30 mouse cellular contexts compared by ENCODE assay signal in genomic region chr1:130946920-130947319, GRCm38 (mm10). TPM values are rescaled to one million over a fixed set of nuclear protein-coding genes. Genes with fewer than 3 reads are reported as not detected.
DNase-seq lines count a peak whose midpoint lies in the region; ATAC-seq and TF ChIP-seq lines count a peak whose summit lies in the region.
"Had no signal": no experiment of that assay in that cellular context is flagged by ENCODE, and none has a peak within 500 bp of the region (broad histone marks: within the 10 kb centered on the region; RNA-seq: fewer than 3 reads in every experiment).

No protein-coding gene starts in this region.

- no peaks in the 10 kb centered on the region for H3K9me3 ChIP-seq in forebrain, embryonic 11.5 days (ENCODE audit: control insufficient read depth, low read length)
- H3K9me3 ChIP-seq in forebrain, embryonic 10.5 days = no peaks in the 10 kb centered on the region
- H3K9me3 ChIP-seq in kidney, embryonic 16.5 days (ENCODE audit: low read length) = no peaks in the 10 kb centered on the region
- H3K9me3 ChIP-seq in limb, embryonic 13.5 days = no peaks in the 10 kb centered on the region
- no peaks in the 10 kb centered on the region for H3K9me3 ChIP-seq in limb, embryonic 10.5 days (replicated peaks)
- H3K9me3 ChIP-seq: embryonic facial prominence, embryonic 10.5 days; embryonic facial prominence, embryonic 13.5 days; hindbrain, embryonic 12.5 days; hindbrain, embryonic 15.5 days had no signal

- H3K4me3 ChIP-seq in forebrain, embryonic 11.5 days (ENCODE audit: low read depth, low read length) = no peak overlapping the region
- H3K4me3 ChIP-seq in forebrain, embryonic 10.5 days = no peak overlapping the region
- H3K4me3 ChIP-seq in kidney, embryonic 16.5 days (ENCODE audit: low read length) = no peak overlapping the region
- H3K4me3 ChIP-seq in kidney, adult 2 months (ENCODE audit: insufficient read depth, low read depth, low read length) = no peak overlapping the region
- H3K4me3 ChIP-seq in limb, embryonic 13.5 days = no peak overlapping the region
- no peak overlapping the region for H3K4me3 ChIP-seq in limb, embryonic 10.5 days
- H3K4me3 ChIP-seq: embryonic facial prominence, embryonic 10.5 days; embryonic facial prominence, embryonic 13.5 days; erythroblast, embryonic 14.5 days; gastrocnemius, adult 2 months; hindbrain, embryonic 12.5 days; hindbrain, embryonic 15.5 days had no signal

- no peak overlapping the region for H3K27ac ChIP-seq in forebrain, embryonic 11.5 days (ENCODE audit: low read depth, low read length)
- no peak overlapping the region for H3K27ac ChIP-seq in forebrain, embryonic 10.5 days
- H3K27ac ChIP-seq in kidney, embryonic 16.5 days (ENCODE audit: low read length) = peak overlapping the region; percentile 52; the same call in 1 of the 2 replicates
- no peak overlapping the region for H3K27ac ChIP-seq in kidney, adult 2 months (ENCODE audit: insufficient read depth, low read depth, low read length)
- no peak overlapping the region for H3K27ac ChIP-seq in limb, embryonic 13.5 days
- H3K27ac ChIP-seq in limb, embryonic 10.5 days = no peak overlapping the region
- H3K27ac ChIP-seq: embryonic facial prominence, embryonic 10.5 days; embryonic facial prominence, embryonic 13.5 days; gastrocnemius, adult 2 months; hindbrain, embryonic 12.5 days; hindbrain, embryonic 15.5 days had no signal

- no peak overlapping the region for H3K9ac ChIP-seq in forebrain, embryonic 11.5 days (ENCODE audit: low read length)
- H3K9ac ChIP-seq in kidney, embryonic 16.5 days (replicated peaks; ENCODE audit: low read length) = no peak overlapping the region
- H3K9ac ChIP-seq in limb, embryonic 13.5 days = no peak overlapping the region
- H3K9ac ChIP-seq: embryonic facial prominence, embryonic 13.5 days; forebrain, postnatal 0 days; hindbrain, embryonic 12.5 days; hindbrain, embryonic 15.5 days had no signal

- no peaks in the 10 kb centered on the region for H3K36me3 ChIP-seq in forebrain, embryonic 11.5 days (ENCODE audit: control insufficient read depth, insufficient read depth, low read length)
- no peaks in the 10 kb centered on the region for H3K36me3 ChIP-seq in forebrain, embryonic 10.5 days (replicated peaks)
- H3K36me3 ChIP-seq in kidney, embryonic 16.5 days (ENCODE audit: insufficient read depth, low read length) = no peaks in the 10 kb centered on the region
- no peaks in the 10 kb centered on the region for H3K36me3 ChIP-seq in kidney, adult 2 months (ENCODE audit: control insufficient read depth, insufficient read depth, low read length)
- H3K36me3 ChIP-seq in limb, embryonic 13.5 days = no peaks in the 10 kb centered on the region
- no peaks in the 10 kb centered on the region for H3K36me3 ChIP-seq in limb, embryonic 10.5 days
- H3K36me3 ChIP-seq: embryonic facial prominence, embryonic 10.5 days; embryonic facial prominence, embryonic 13.5 days; hindbrain, embryonic 12.5 days; hindbrain, embryonic 15.5 days had no signal

- no peak for ATAC-seq in forebrain, embryonic 11.5 days (replicated peaks; ENCODE audit: low FRiP score)
- peak; percentile 42; the same call in 1 of the 2 replicates for ATAC-seq in kidney, embryonic 16.5 days (ENCODE audit: low FRiP score, low TSS enrichment)
- ATAC-seq in limb, embryonic 13.5 days (ENCODE audit: low FRiP score, low read depth) = peak; percentile 19; the same call in 1 of the 2 replicates
- ATAC-seq: activated CD4-positive, CD25-positive, alpha-beta regulatory T cell, adult 4 months; forebrain, embryonic 14.5 days; forebrain, postnatal 0 days had no signal

- no peak for TF ChIP-seq CTCF in kidney, adult 2 months (conservative IDR thresholded peaks at IDR 0.05; ENCODE audit: insufficient read depth, insufficient read length, low read depth, low read length)

- TF ChIP-seq POLR2A in kidney, adult 2 months (IDR thresholded peaks at IDR 0.05; ENCODE audit: low read depth, low read length) = no peak

- 80% methylated on average over 6 of the region's 6 CpGs for WGBS in forebrain, embryonic 11.5 days
- 78% methylated on average over 6 of the region's 6 CpGs for WGBS in forebrain, embryonic 10.5 days
- 25% methylated on average over 6 of the region's 6 CpGs for WGBS in kidney, embryonic 16.5 days
- 21% methylated on average over 6 of the region's 6 CpGs for WGBS in kidney, adult 2 months
- 48% methylated on average over 6 of the region's 6 CpGs for WGBS in limb, embryonic 13.5 days
- WGBS in limb, embryonic 10.5 days = 71% methylated on average over 6 of the region's 6 CpGs

- H3K4me1 ChIP-seq in forebrain, embryonic 11.5 days (replicated peaks; ENCODE audit: control insufficient read depth, insufficient read depth, low read length) = no peaks in the 10 kb centered on the region
- H3K4me1 ChIP-seq in forebrain, embryonic 10.5 days = peaks cover 1% of the 10 kb centered on the region; the same call in 1 of the 2 replicates
- H3K4me1 ChIP-seq in kidney, embryonic 16.5 days (ENCODE audit: insufficient read depth, low read length) = peaks cover 6% of the 10 kb centered on the region
- no peaks in the 10 kb centered on the region for H3K4me1 ChIP-seq in kidney, adult 2 months (ENCODE audit: control insufficient read depth, insufficient read depth, low read length)
- peaks cover under 1% of the 10 kb centered on the region; the same call in 1 of the 2 replicates for H3K4me1 ChIP-seq in limb, embryonic 13.5 days
- peaks cover 24% of the 10 kb centered on the region for H3K4me1 ChIP-seq in limb, embryonic 10.5 days
- H3K4me1 ChIP-seq: hindbrain, embryonic 12.5 days; hindbrain, embryonic 15.5 days had no signal

- H3K4me2 ChIP-seq in forebrain, embryonic 11.5 days (ENCODE audit: low read depth, low read length, severe bottlenecking) = no peak overlapping the region
- no peak overlapping the region for H3K4me2 ChIP-seq in kidney, embryonic 16.5 days (replicated peaks; ENCODE audit: low read depth, low read length)
- H3K4me2 ChIP-seq in limb, embryonic 13.5 days (replicated peaks) = no peak overlapping the region
- H3K4me2 ChIP-seq: embryonic facial prominence, embryonic 13.5 days; heart, embryonic 11.5 days; hindbrain, embryonic 12.5 days; hindbrain, embryonic 15.5 days had no signal

- DNase-seq in forebrain, embryonic 11.5 days (ENCODE audit: low spot score) = peak; percentile 35
- no peak for DNase-seq in forebrain, embryonic 10.5 days (ENCODE audit: extremely low spot score, low spot score)
- DNase-seq in kidney, adult 2 months = no peak
- no peak for DNase-seq in limb, embryonic 10.5 days (ENCODE audit: low spot score)
- DNase-seq: adrenal gland, adult 8-10 months; adrenal gland, postnatal 25 days; cerebellum, adult 11-12 months; cerebellum, adult 8-10 months; cerebellum, postnatal 10 days; cerebellum, postnatal 36 days; embryo, embryonic 11 days; forebrain, postnatal 0 days; gastrocnemius, adult 2 months; gastrocnemius, postnatal 14 days; heart, adult 11 months had no signal

- H3K27me3 ChIP-seq in forebrain, embryonic 11.5 days (ENCODE audit: control insufficient read depth, insufficient read depth, low read length) = no peaks in the 10 kb centered on the region
- no peaks in the 10 kb centered on the region for H3K27me3 ChIP-seq in forebrain, embryonic 10.5 days (ENCODE audit: poor library complexity, severe bottlenecking)
- no peaks in the 10 kb centered on the region for H3K27me3 ChIP-seq in kidney, embryonic 16.5 days (ENCODE audit: insufficient read depth, low read length)
- no peaks in the 10 kb centered on the region for H3K27me3 ChIP-seq in kidney, adult 2 months (replicated peaks; ENCODE audit: control insufficient read depth, insufficient read depth, low read length)
- H3K27me3 ChIP-seq in limb, embryonic 13.5 days = no peaks in the 10 kb centered on the region
- H3K27me3 ChIP-seq in limb, embryonic 10.5 days (ENCODE audit: low read depth, poor library complexity, severe bottlenecking) = no peaks in the 10 kb centered on the region
- H3K27me3 ChIP-seq: embryonic facial prominence, embryonic 13.5 days; hindbrain, embryonic 12.5 days; hindbrain, embryonic 15.5 days had no signal

RNA-seq across cellular contexts. Expression of gene Il19, which starts 7.0 kb away (rescaled TPM):
- polyA plus RNA-seq in forebrain, embryonic 11.5 days (2014; fragmentation: Nextera tagmentation; extraction: Ambion mirVana) = not detected in 2 replicates
- polyA plus RNA-seq in forebrain, embryonic 10.5 days (2016; fragmentation: Nextera tagmentation; extraction: Ambion mirVana) = not detected in 2 replicates
- 0.17 TPM in 1 of 2 replicates, not detected in the other for polyA plus RNA-seq in kidney, embryonic 16.5 days (2015; fragmentation: Nextera tagmentation; extraction: Ambion mirVana)
- polyA plus RNA-seq in kidney, adult 2 months (2012; rRNA removed) = not detected in 2 replicates
- polyA plus RNA-seq in limb, embryonic 13.5 days (2015; fragmentation: Nextera tagmentation; extraction: Ambion mirVana) = not detected in 2 replicates
- 0.20 TPM in 1 of 2 replicates, not detected in the other for polyA plus RNA-seq in limb, embryonic 10.5 days (2016; fragmentation: Nextera tagmentation; extraction: Ambion mirVana)
- polyA plus RNA-seq: activated CD4-positive, CD25-positive, alpha-beta regulatory T cell, adult 4 months; brain, embryonic 14.5 days; cortical plate, adult 2 months; embryonic facial prominence, embryonic 13.5 days; erythroblast, embryonic 14.5 days; forebrain, embryonic 14.5 days; forebrain, postnatal 0 days; frontal cortex, adult 2 months; heart, embryonic 11.5 days; heart, embryonic 14.5 days; heart, postnatal 0 days; hindbrain, embryonic 12.5 days; hindbrain, embryonic 15.5 days had no signal

RNA-seq across cellular contexts. Expression of gene Il20, which starts 35.7 kb away (rescaled TPM):
- polyA plus RNA-seq in forebrain, embryonic 11.5 days (2014; fragmentation: Nextera tagmentation; extraction: Ambion mirVana) = not detected in 2 replicates
- not detected in 2 replicates for polyA plus RNA-seq in forebrain, embryonic 10.5 days (2016; fragmentation: Nextera tagmentation; extraction: Ambion mirVana)
- not detected in 2 replicates for polyA plus RNA-seq in kidney, embryonic 16.5 days (2015; fragmentation: Nextera tagmentation; extraction: Ambion mirVana)
- not detected in 2 replicates for polyA plus RNA-seq in kidney, adult 2 months (2012; rRNA removed)
- not detected in 2 replicates for polyA plus RNA-seq in limb, embryonic 13.5 days (2015; fragmentation: Nextera tagmentation; extraction: Ambion mirVana)
- not detected in 2 replicates for polyA plus RNA-seq in limb, embryonic 10.5 days (2016; fragmentation: Nextera tagmentation; extraction: Ambion mirVana)
- polyA plus RNA-seq: activated CD4-positive, CD25-positive, alpha-beta regulatory T cell, adult 4 months; brain, embryonic 14.5 days; cortical plate, adult 2 months; embryonic facial prominence, embryonic 10.5 days; embryonic facial prominence, embryonic 13.5 days; erythroblast, embryonic 14.5 days; forebrain, embryonic 14.5 days; forebrain, postnatal 0 days; frontal cortex, adult 2 months; heart, embryonic 11.5 days; heart, embryonic 14.5 days; heart, postnatal 0 days; hindbrain, embryonic 12.5 days; hindbrain, embryonic 15.5 days had no signal

RNA-seq across cellular contexts. Expression of gene Il24, which starts 59.7 kb away (rescaled TPM):
- polyA plus RNA-seq in forebrain, embryonic 11.5 days (2014; fragmentation: Nextera tagmentation; extraction: Ambion mirVana) = not detected in 2 replicates
- not detected in 2 replicates for polyA plus RNA-seq in forebrain, embryonic 10.5 days (2016; fragmentation: Nextera tagmentation; extraction: Ambion mirVana)
- polyA plus RNA-seq in kidney, embryonic 16.5 days (2015; fragmentation: Nextera tagmentation; extraction: Ambion mirVana) = not detected in 2 replicates
- polyA plus RNA-seq in kidney, adult 2 months (2012; rRNA removed) = 0.06 TPM in 1 of 2 replicates, not detected in the other
- not detected in 2 replicates for polyA plus RNA-seq in limb, embryonic 13.5 days (2015; fragmentation: Nextera tagmentation; extraction: Ambion mirVana)
- not detected in 2 replicates for polyA plus RNA-seq in limb, embryonic 10.5 days (2016; fragmentation: Nextera tagmentation; extraction: Ambion mirVana)
- polyA plus RNA-seq: activated CD4-positive, CD25-positive, alpha-beta regulatory T cell, adult 4 months; brain, embryonic 14.5 days; cortical plate, adult 2 months; embryonic facial prominence, embryonic 10.5 days; erythroblast, embryonic 14.5 days; forebrain, embryonic 14.5 days; forebrain, postnatal 0 days; frontal cortex, adult 2 months; heart, embryonic 11.5 days; heart, embryonic 14.5 days; heart, postnatal 0 days; hindbrain, embryonic 12.5 days; hindbrain, embryonic 15.5 days had no signal
